8 mouse cellular contexts compared by ENCODE assay signal in genomic region chr9:35111941-35112595, GRCm38 (mm10). TPM values are rescaled to one million over a fixed set of nuclear protein-coding genes. Genes with fewer than 3 reads are reported as not detected.
DNase-seq lines count a peak whose midpoint lies in the region; ATAC-seq lines count a peak whose summit lies in the region.

No protein-coding gene starts in this region.

- peaks cover 83% of the 10 kb centered on the region for H3K4me1 ChIP-seq in embryonic facial prominence, embryonic 15.5 days
- peaks cover 31 to 48% of the 10 kb centered on the region in 2 experiments for H3K4me1 ChIP-seq in heart, embryonic 14.5 days (ENCODE audit: control insufficient read depth in 2 of 2, insufficient read depth in 2 of 2, low read length in 2 of 2)
- peaks cover 92% of the 10 kb centered on the region for H3K4me1 ChIP-seq in liver, embryonic 12.5 days
- H3K4me1 ChIP-seq in neural tube, embryonic 13.5 days (replicated peaks): peaks cover 34% of the 10 kb centered on the region

- no peaks in the 10 kb centered on the region for H3K27me3 ChIP-seq in embryonic facial prominence, embryonic 15.5 days
- no peaks in the 10 kb centered on the region for H3K27me3 ChIP-seq in heart, embryonic 14.5 days (ENCODE audit: control insufficient read depth, insufficient read depth, low read length)
- no peaks in the 10 kb centered on the region for H3K27me3 ChIP-seq in liver, embryonic 12.5 days (replicated peaks)
- H3K27me3 ChIP-seq in neural tube, embryonic 13.5 days: no peaks in the 10 kb centered on the region

- peak overlapping the region; percentile 40 for H3K4me2 ChIP-seq in embryonic facial prominence, embryonic 15.5 days (replicated peaks)
- peak overlapping the region; percentile 27; the same call in 1 of the 2 replicates for H3K4me2 ChIP-seq in heart, embryonic 14.5 days (ENCODE audit: low read length)
- H3K4me2 ChIP-seq in liver, embryonic 12.5 days: peak overlapping the region; percentile 44
- peak overlapping the region; percentile 36 for H3K4me2 ChIP-seq in neural tube, embryonic 13.5 days

- no peaks in the 10 kb centered on the region for H3K36me3 ChIP-seq in embryonic facial prominence, embryonic 15.5 days
- H3K36me3 ChIP-seq in heart, embryonic 14.5 days (ENCODE audit: control insufficient read depth, insufficient read depth, low read length): no peaks in the 10 kb centered on the region
- peaks cover 61% of the 10 kb centered on the region for H3K36me3 ChIP-seq in liver, embryonic 12.5 days
- H3K36me3 ChIP-seq in neural tube, embryonic 13.5 days: no peaks in the 10 kb centered on the region

- peak; percentile 84 for ATAC-seq in embryonic facial prominence, embryonic 15.5 days (ENCODE audit: insufficient number of reproducible peaks, low FRiP score, low TSS enrichment, low read depth)
- no peak for ATAC-seq in heart, embryonic 14.5 days (ENCODE audit: insufficient number of reproducible peaks, insufficient read depth, low FRiP score, low read depth)
- no peak for ATAC-seq in liver, embryonic 12.5 days
- no peak for ATAC-seq in neural tube, embryonic 13.5 days (ENCODE audit: low read depth)

- H3K9ac ChIP-seq in embryonic facial prominence, embryonic 15.5 days: no peak overlapping the region
- H3K9ac ChIP-seq in heart, embryonic 14.5 days (ENCODE audit: low read length): no peak overlapping the region
- H3K9ac ChIP-seq in liver, embryonic 12.5 days: peak overlapping the region; percentile 55
- H3K9ac ChIP-seq in neural tube, embryonic 13.5 days: 0 out of 2 replicates have a peak overlapping the region, but pooled peaks have one; percentile 12

- H3K27ac ChIP-seq in embryonic facial prominence, embryonic 15.5 days (replicated peaks): peak overlapping the region; percentile 55
- no peak overlapping the region for H3K27ac ChIP-seq in heart, embryonic 14.5 days (replicated peaks in 1 of 2; ENCODE audit: control insufficient read depth in 1 of 2, insufficient read depth in 1 of 2, low read depth in 2 of 2, low read length in 2 of 2)
- peak overlapping the region; percentile 76 for H3K27ac ChIP-seq in liver, embryonic 12.5 days
- H3K27ac ChIP-seq in neural tube, embryonic 13.5 days (replicated peaks): no peak overlapping the region

- DNase-seq in ovary, adult 18-20 months (ENCODE audit: low spot score): peak; percentile 79
- DNase-seq in ovary, postnatal 10 days (ENCODE audit: low spot score): no peak
- DNase-seq in spleen, adult 12 weeks (ENCODE audit: low spot score): no peak
- DNase-seq in spleen, postnatal 36 days (ENCODE audit: low spot score in 2 of 2): no peak

- WGBS in embryonic facial prominence, embryonic 15.5 days: 8% methylated on average over 19 of the region's 19 CpGs
- whole genome bisulfite sequencing in heart, embryonic 14.5 days: 46% methylated on average over 19 of the region's 19 CpGs
- WGBS in liver, embryonic 12.5 days (ENCODE audit: insufficient replicate concordance): 59% methylated on average over 19 of the region's 19 CpGs
- 16% methylated on average over 19 of the region's 19 CpGs for WGBS in neural tube, embryonic 13.5 days

- H3K9me3 ChIP-seq in embryonic facial prominence, embryonic 15.5 days (replicated peaks): no peaks in the 10 kb centered on the region
- no peaks in the 10 kb centered on the region for H3K9me3 ChIP-seq in heart, embryonic 14.5 days (ENCODE audit: control insufficient read depth, low read length)
- no peaks in the 10 kb centered on the region for H3K9me3 ChIP-seq in liver, embryonic 12.5 days (replicated peaks)
- no peaks in the 10 kb centered on the region for H3K9me3 ChIP-seq in neural tube, embryonic 13.5 days

- H3K4me3 ChIP-seq in embryonic facial prominence, embryonic 15.5 days (replicated peaks): peak overlapping the region; percentile 5; the same call in 1 of the 2 replicates
- no peak overlapping the region for H3K4me3 ChIP-seq in heart, embryonic 14.5 days (ENCODE audit: control insufficient read depth in 1 of 2, insufficient read depth in 1 of 2, low read depth in 1 of 2, low read length in 2 of 2)
- H3K4me3 ChIP-seq in liver, embryonic 12.5 days: no peak overlapping the region; the same call in 1 of the 2 replicates
- H3K4me3 ChIP-seq in neural tube, embryonic 13.5 days: no peak overlapping the region

RNA-seq across cellular contexts. Expression of gene St3gal4, which starts 7.0 kb away (rescaled TPM):
- polyA plus RNA-seq in embryonic facial prominence, embryonic 15.5 days (2015; fragmentation: Nextera tagmentation; extraction: Ambion mirVana): 42.8 and 47.3 TPM in 2 replicates
- 22.9 and 25.1 TPM in 2 replicates for polyA plus RNA-seq in heart, embryonic 14.5 days (2014; fragmentation: Nextera tagmentation; extraction: Ambion mirVana)
- 27.9 and 30.1 TPM in 2 replicates for polyA plus RNA-seq in liver, embryonic 12.5 days (2016; fragmentation: Nextera tagmentation; extraction: Ambion mirVana)
- polyA plus RNA-seq in neural tube, embryonic 13.5 days (2015; fragmentation: Nextera tagmentation; extraction: Ambion mirVana): 7.6 and 11.5 TPM in 2 replicates

Comparison
In these comparisons a context has a peak if more than half of its experiments do, and no peak if none do; other contexts are left out.
1. H3K27ac ChIP-seq: peak in embryonic facial prominence, embryonic 15.5 days (single experiment) and liver, embryonic 12.5 days (single experiment); none in heart, embryonic 14.5 days (0 of 2) and neural tube, embryonic 13.5 days (single experiment).
2. H3K9ac ChIP-seq: peak in liver, embryonic 12.5 days (single experiment) and neural tube, embryonic 13.5 days (single experiment); none in embryonic facial prominence, embryonic 15.5 days (single experiment) and heart, embryonic 14.5 days (single experiment).
3. Peak in every context shown above with its lines, with median percentiles within 50 percentile points of each other: H3K4me2 ChIP-seq.